Mouse (Mus musculus): Measurements from ENCODE around the gene Zfp879. TPM values are rescaled to one million over a fixed set of nuclear protein-coding genes. Genes with fewer than 3 reads are reported as not detected.

The Zfp879 gene
- 0.53 and 0.85 TPM in 2 replicates for polyA plus RNA-seq (2015; fragmentation: Nextera tagmentation; extraction: Ambion mirVana)

- Histone ChIP-seq H3K4me2 (peak within 1 kb of the TSS; percentile 72), H3K27ac (peak within 1 kb of the TSS; percentile 88), H3K27me3 (no peaks in the 10 kb centered on the region), H3K9me3 (no peaks in the 10 kb centered on the region), H3K36me3 (no peaks in the 10 kb centered on the region), H3K4me1 (peaks cover 12% of the 10 kb centered on the region; the same call in 1 of the 2 replicates), H3K4me3 (peak within 1 kb of the TSS; percentile 44), H3K9ac (peak within 1 kb of the TSS; percentile 51)
- ATAC-seq (ENCODE audit: borderline replicate concordance, extremely low read depth, low FRiP score, low TSS enrichment) = peak; percentile 93
- 13% methylated on average over 22 of the region's 22 CpGs for WGBS
Observed at GRCm38 (mm10) chr11:50841023-50841735, at the start of gene Zfp879. Gene Zfp879, minus strand, starts transcription at chr11:50841552.

GRCm38 (mm10) chr11:50887390-50888128 lies 46.2 kb upstream of the Zfp879 start, which contains the start of gene Zfp454:
Gene Zfp454, minus strand, starts transcription at chr11:50887651.
- peak within 1 kb of the TSS; percentile 75 for H3K27ac ChIP-seq
- ATAC-seq (ENCODE audit: borderline replicate concordance, extremely low read depth, low FRiP score, low TSS enrichment) = peak; percentile 91
- peaks cover 11% of the 10 kb centered on the region; the same call in 1 of the 2 replicates for H3K36me3 ChIP-seq
- H3K4me1 ChIP-seq = peaks cover 9% of the 10 kb centered on the region; the same call in 1 of the 2 replicates
- WGBS = 5% methylated on average over 26 of the region's 26 CpGs
- H3K4me3 ChIP-seq = peak within 1 kb of the TSS; percentile 46
- H3K9me3 ChIP-seq = no peaks in the 10 kb centered on the region
- no peaks in the 10 kb centered on the region for H3K27me3 ChIP-seq
- H3K4me2 ChIP-seq = peak within 1 kb of the TSS; percentile 79
- peak within 1 kb of the TSS; percentile 58 for H3K9ac ChIP-seq

GRCm38 (mm10) chr11:50886933-50887293 lies 45.6 kb upstream of the Zfp879 start:
- WGBS = 3% methylated on average over 10 of the region's 10 CpGs
- peak overlapping the region; percentile 46 for H3K4me3 ChIP-seq
- H3K9ac ChIP-seq = peak overlapping the region; percentile 58
- H3K27me3 ChIP-seq = no peaks in the 10 kb centered on the region
- H3K27ac ChIP-seq = peak overlapping the region; percentile 75
- H3K4me2 ChIP-seq = peak overlapping the region; percentile 79
- H3K36me3 ChIP-seq = peaks cover 11% of the 10 kb centered on the region; the same call in 1 of the 2 replicates
- H3K4me1 ChIP-seq = peaks cover 9% of the 10 kb centered on the region; the same call in 1 of the 2 replicates
- H3K9me3 ChIP-seq = no peaks in the 10 kb centered on the region
- peak; percentile 32; the same call in 1 of the 2 replicates for ATAC-seq (ENCODE audit: borderline replicate concordance, extremely low read depth, low FRiP score, low TSS enrichment)

- H3K9me3 ChIP-seq = no peaks in the 10 kb centered on the region
- 43% methylated on average over 7 of the region's 8 CpGs for WGBS
- 0 out of 2 replicates have a peak, but pooled peaks have one; percentile 2 for ATAC-seq (ENCODE audit: borderline replicate concordance, extremely low read depth, low FRiP score, low TSS enrichment)
- H3K4me2 ChIP-seq = peak overlapping the region; percentile 79
- peak overlapping the region; percentile 58 for H3K9ac ChIP-seq
- peak overlapping the region; percentile 46 for H3K4me3 ChIP-seq
- peaks cover 9% of the 10 kb centered on the region; the same call in 1 of the 2 replicates for H3K4me1 ChIP-seq
- H3K36me3 ChIP-seq = peaks cover 11% of the 10 kb centered on the region; the same call in 1 of the 2 replicates
- H3K27ac ChIP-seq = 0 out of 2 replicates have a peak overlapping the region, but pooled peaks have one; percentile 75
- H3K27me3 ChIP-seq = no peaks in the 10 kb centered on the region
Observed at GRCm38 (mm10) chr11:50886231-50886932, 45.0 kb upstream of the Zfp879 start.

- WGBS = 73% methylated on average over 3 of the region's 3 CpGs
- H3K4me2 ChIP-seq = no peak overlapping the region
- H3K27ac ChIP-seq = no peak overlapping the region
- no peaks in the 10 kb centered on the region for H3K27me3 ChIP-seq
- H3K36me3 ChIP-seq = peaks cover 30% of the 10 kb centered on the region
- H3K9ac ChIP-seq = no peak overlapping the region
- no peak for ATAC-seq (ENCODE audit: borderline replicate concordance, extremely low read depth, low FRiP score, low TSS enrichment)
- peaks cover 9% of the 10 kb centered on the region; the same call in 1 of the 2 replicates for H3K4me1 ChIP-seq
- H3K9me3 ChIP-seq = no peaks in the 10 kb centered on the region
- no peak overlapping the region for H3K4me3 ChIP-seq
Observed at GRCm38 (mm10) chr11:50883756-50884155, 42.4 kb upstream of the Zfp879 start.

GRCm38 (mm10) chr11:50878641-50879040 lies 37.3 kb upstream of the Zfp879 start:
- H3K27me3 ChIP-seq = no peaks in the 10 kb centered on the region
- ATAC-seq (ENCODE audit: borderline replicate concordance, extremely low read depth, low FRiP score, low TSS enrichment) = no peak
- H3K27ac ChIP-seq = no peak overlapping the region
- no peak overlapping the region for H3K4me2 ChIP-seq
- H3K9me3 ChIP-seq = no peaks in the 10 kb centered on the region; the same call in 1 of the 2 replicates
- no peak overlapping the region for H3K4me3 ChIP-seq
- 84% methylated on average over 3 of the region's 3 CpGs for WGBS
- peaks cover 62% of the 10 kb centered on the region for H3K36me3 ChIP-seq
- no peaks in the 10 kb centered on the region for H3K4me1 ChIP-seq
- no peak overlapping the region for H3K9ac ChIP-seq

- peak overlapping the region; percentile 85 for H3K4me2 ChIP-seq
- peak overlapping the region; percentile 19 for H3K9ac ChIP-seq
- H3K4me3 ChIP-seq = peak overlapping the region; percentile 39
- under 1% methylated on average over 57 of the region's 72 CpGs for WGBS
- peaks cover 15% of the 10 kb centered on the region for H3K4me1 ChIP-seq
- ATAC-seq (ENCODE audit: borderline replicate concordance, extremely low read depth, low FRiP score, low TSS enrichment) = no peak
- H3K27me3 ChIP-seq = peaks cover 63% of the 10 kb centered on the region
- H3K36me3 ChIP-seq = no peaks in the 10 kb centered on the region
- H3K9me3 ChIP-seq = no peaks in the 10 kb centered on the region
- no peak overlapping the region for H3K27ac ChIP-seq
Observed at GRCm38 (mm10) chr11:50850989-50851601, 9.7 kb upstream of the Zfp879 start.

- 5% methylated on average over 11 of the region's 11 CpGs for WGBS
- peak within 1 kb of the TSS; percentile 19 for H3K9ac ChIP-seq
- H3K27ac ChIP-seq = no peak within 1 kb of the TSS
- H3K36me3 ChIP-seq = no peaks in the 10 kb centered on the region
- no peak for ATAC-seq (ENCODE audit: borderline replicate concordance, extremely low read depth, low FRiP score, low TSS enrichment)
- no peaks in the 10 kb centered on the region for H3K9me3 ChIP-seq
- peaks cover 15% of the 10 kb centered on the region for H3K4me1 ChIP-seq
- H3K27me3 ChIP-seq = peaks cover 63% of the 10 kb centered on the region
- peak within 1 kb of the TSS; percentile 39 for H3K4me3 ChIP-seq
- peak within 1 kb of the TSS; percentile 85 for H3K4me2 ChIP-seq
Observed at GRCm38 (mm10) chr11:50850177-50850735, 8.9 kb upstream of the Zfp879 start, which contains the start of gene Grm6. Gene Grm6, plus strand, starts transcription at chr11:50850685.

GRCm38 (mm10) chr11:50849310-50849709 lies 8.0 kb upstream of the Zfp879 start:
- Histone ChIP-seq H3K4me1 (peaks cover 15% of the 10 kb centered on the region), H3K4me2 (no peak overlapping the region), H3K9ac (no peak overlapping the region), H3K27ac (no peak overlapping the region), H3K27me3 (peaks cover 63% of the 10 kb centered on the region), H3K36me3 (no peaks in the 10 kb centered on the region), H3K4me3 (no peak overlapping the region), H3K9me3 (no peaks in the 10 kb centered on the region)
- ATAC-seq (ENCODE audit: borderline replicate concordance, extremely low read depth, low FRiP score, low TSS enrichment) = no peak
- WGBS = under 1% methylated on average over 10 of the region's 10 CpGs

- Histone ChIP-seq H3K4me2 (no peak overlapping the region), H3K27me3 (peaks cover 63% of the 10 kb centered on the region), H3K9me3 (no peaks in the 10 kb centered on the region), H3K36me3 (no peaks in the 10 kb centered on the region), H3K4me3 (no peak overlapping the region), H3K9ac (no peak overlapping the region), H3K27ac (no peak overlapping the region), H3K4me1 (peaks cover 15% of the 10 kb centered on the region)
- no peak for ATAC-seq (ENCODE audit: borderline replicate concordance, extremely low read depth, low FRiP score, low TSS enrichment)
- 26% methylated on average over 3 of the region's 3 CpGs for WGBS
Observed at GRCm38 (mm10) chr11:50848520-50849137, 7.3 kb upstream of the Zfp879 start.
